Mouse (Mus musculus): Measurements from ENCODE around the gene 9030025P20Rik. TPM values are rescaled to one million over a fixed set of nuclear protein-coding genes. Genes with fewer than 3 reads are reported as not detected.

The 9030025P20Rik gene
- polyA plus RNA-seq, 1 experiment, result not detected

Other genes starting within 250 kb of the 9030025P20Rik start
- gene Wdr27, start 35.3 kb upstream of the 9030025P20Rik start, polyA plus RNA-seq (2012; ENCODE audit: insufficient read depth, insufficient read length, low replicate concordance, missing spikeins), result not detected in 2 replicates
- gene 1600012H06Rik, start 35.3 kb upstream of the 9030025P20Rik start, polyA plus RNA-seq (2012; ENCODE audit: insufficient read depth, insufficient read length, low replicate concordance, missing spikeins), result not detected in 2 replicates
- not detected in 2 replicates for gene Phf10, start 17.2 kb upstream of the 9030025P20Rik start, polyA plus RNA-seq (2012; ENCODE audit: insufficient read depth, insufficient read length, low replicate concordance, missing spikeins)
- not detected in 2 replicates for gene Gm3417, start 322 bp downstream of the 9030025P20Rik start, polyA plus RNA-seq (2012; ENCODE audit: insufficient read depth, insufficient read length, low replicate concordance, missing spikeins)
- not detected in 2 replicates for gene Gm3435, start 31.7 kb downstream of the 9030025P20Rik start, polyA plus RNA-seq (2012; ENCODE audit: insufficient read depth, insufficient read length, low replicate concordance, missing spikeins)
- not detected in 2 replicates for gene Ermard, start 62.7 kb downstream of the 9030025P20Rik start, polyA plus RNA-seq (2012; ENCODE audit: insufficient read depth, insufficient read length, low replicate concordance, missing spikeins)
- not detected in 2 replicates for gene Tcte3, start 63.0 kb downstream of the 9030025P20Rik start, polyA plus RNA-seq (2012; ENCODE audit: insufficient read depth, insufficient read length, low replicate concordance, missing spikeins)
- gene Gm3448, start 63.1 kb downstream of the 9030025P20Rik start, polyA plus RNA-seq (2012; ENCODE audit: insufficient read depth, insufficient read length, low replicate concordance, missing spikeins), result not detected in 2 replicates